Mouse (Mus musculus) kidney, postnatal 0 days (tissue): ENCODE measurements around the gene Kntc1. TPM values are rescaled to one million over a fixed set of nuclear protein-coding genes. Genes with fewer than 3 reads are reported as not detected.
"Not testable (repeated sequence)": the region's sequence is repeated elsewhere in the genome, so short reads cannot be mapped to it uniquely, and the experiment has no call there.

Experiments used
- ATAC-seq: fragments of 200-750 bp; cut with Nextera tagmentation; replicated peaks from 2 replicates; pipeline ENCODE4 v1.8.0; 2017; ENCODE audit warnings: low read depth, moderate number of reproducible peaks, moderate TSS enrichment, moderate library complexity; ENCODE audit not compliant: low FRiP score
- DNase-seq: peaks from one replicate; pipeline ENCODE4 v3.0.0-alpha.2; 2016; ENCODE audit warnings: low spot score
- H3K27ac ChIP-seq: fragments of 300-500 bp; sonication (generic); 2 replicates; pipeline ENCODE4 v1.5.1; 2014; ENCODE audit warnings: mild to moderate bottlenecking
- H3K27me3 ChIP-seq: fragments of 300-500 bp; sonication (generic); 2 replicates; pipeline ENCODE4 v1.6.1; 2014; ENCODE audit warnings: low read length, mixed read lengths; ENCODE audit not compliant: insufficient read depth
- H3K36me3 ChIP-seq: fragments of 300-500 bp; sonication (generic); 2 replicates; pipeline ENCODE4 v1.6.1; 2014; ENCODE audit warnings: low read length, mixed read lengths; ENCODE audit not compliant: insufficient read depth
- H3K4me1 ChIP-seq: fragments of 300-500 bp; sonication (generic); replicated peaks from 2 replicates; pipeline ENCODE4 v1.6.1; 2014; ENCODE audit warnings: antibody characterized with exemption, low read length, mixed read lengths; ENCODE audit not compliant: insufficient read depth
- H3K4me2 ChIP-seq: fragments of 300-500 bp; sonication (generic); 2 replicates; pipeline ENCODE4 v1.6.1; 2014; ENCODE audit warnings: mild to moderate bottlenecking, low read length, moderate library complexity, mixed read lengths
- H3K4me3 ChIP-seq: fragments of 300-500 bp; sonication (generic); replicated peaks from 2 replicates; pipeline ENCODE4 v1.5.1; 2014; ENCODE audit warnings: low read depth, low read length
- H3K9ac ChIP-seq: fragments of 300-500 bp; sonication (generic); 2 replicates; pipeline ENCODE4 v1.6.1; 2014; ENCODE audit warnings: low read depth, low read length
- H3K9me3 ChIP-seq: fragments of 300-500 bp; sonication (generic); replicated peaks from 2 replicates; pipeline ENCODE4 v1.6.1; 2016; ENCODE audit warnings: low read length, inconsistent platforms, mixed read lengths
- CTCF ChIP-seq: IDR thresholded peaks from 2 replicates; pipeline ENCODE4 v1.5.1; 2016; ENCODE audit warnings: antibody characterized with exemption, low read depth, mild to moderate bottlenecking, moderate library complexity
- WGBS: fragments of 180-500 bp; shearing (Covaris S2); extraction: QIAGEN DNeasy Blood & Tissue Kit; methylation state at CpG from one replicate; pipeline ENCODE4 v1.1.7; 2014; 5-methylcytosine and 5-hydroxymethylcytosine counted together
- polyA plus RNA-seq: library from polyadenylated mRNA; unstranded; fragments of >200 nt; fragmentation: Nextera tagmentation; extraction: Ambion mirVana; gene quantifications from 2 replicates; pipeline ENCODE4 v1.2.1, GENCODE M21; 2015

Kntc1 gene
- polyA plus RNA-seq, 1 experiment from 2014 or later = 9.4 TPM

- Histone ChIP-seq H3K27me3 (no peaks in the 10 kb centered on the region), H3K4me1 (peaks cover 12% of the 10 kb centered on the region), H3K4me3 (peak overlapping the region; percentile 65), H3K4me2 (peak overlapping the region; percentile 81), H3K27ac (peak overlapping the region; percentile 99), H3K9me3 (no peaks in the 10 kb centered on the region), H3K9ac (peak overlapping the region; percentile 88), H3K36me3 (peaks cover 12% of the 10 kb centered on the region)
- under 1% methylated on average over 18 of the region's 18 CpGs for WGBS
- DNase-seq (peak; percentile 59), ATAC-seq (no peak)
- no peak for TF ChIP-seq CTCF
Measured at GRCm38 (mm10) chr5:123748339-123749064, 1.0 kb upstream of the Kntc1 start.

- Histone ChIP-seq H3K9me3 (no peaks in the 10 kb centered on the region), H3K4me3 (no peak overlapping the region), H3K27me3 (no peaks in the 10 kb centered on the region), H3K9ac (no peak overlapping the region), H3K27ac (no peak overlapping the region), H3K36me3 (0 out of 2 replicates have a peak, but pooled peaks cover 8% of the 10 kb centered on the region), H3K4me1 (no peaks in the 10 kb centered on the region), H3K4me2 (no peak overlapping the region)
- 94% methylated on average over 11 of the region's 11 CpGs for WGBS
- no peak for TF ChIP-seq CTCF
- no peak for ATAC-seq
- DNase-seq = no peak
Measured at GRCm38 (mm10) chr5:123765506-123765905, 16.0 kb downstream of the Kntc1 start.

GRCm38 (mm10) chr5:123766455-123766854 lies 16.9 kb downstream of the Kntc1 start:
- H3K27ac ChIP-seq, ATAC-seq, H3K9ac ChIP-seq, H3K27me3 ChIP-seq, H3K4me3 ChIP-seq, H3K4me1 ChIP-seq, H3K4me2 ChIP-seq, H3K9me3 ChIP-seq, DNase-seq, H3K36me3 ChIP-seq: not testable (repeated sequence)
- 92% methylated on average over 11 of the region's 11 CpGs for WGBS

GRCm38 (mm10) chr5:123773441-123773840 lies 23.9 kb downstream of the Kntc1 start:
- DNase-seq (no peak), ATAC-seq (no peak)
- H3K4me2 ChIP-seq = no peak overlapping the region
- TF ChIP-seq CTCF = no peak
- 93% methylated on average over 9 of the region's 9 CpGs for WGBS
- no peaks in the 10 kb centered on the region for H3K27me3 ChIP-seq
- peaks cover 7% of the 10 kb centered on the region; the same call in 1 of the 2 replicates for H3K36me3 ChIP-seq
- no peaks in the 10 kb centered on the region for H3K9me3 ChIP-seq
- no peaks in the 10 kb centered on the region for H3K4me1 ChIP-seq
- no peak overlapping the region for H3K4me3 ChIP-seq
- H3K9ac ChIP-seq = no peak overlapping the region
- H3K27ac ChIP-seq = no peak overlapping the region

GRCm38 (mm10) chr5:123780716-123781115 lies 31.2 kb downstream of the Kntc1 start:
- Histone ChIP-seq H3K9ac (no peak overlapping the region), H3K27me3 (no peaks in the 10 kb centered on the region), H3K27ac (no peak overlapping the region), H3K4me1 (no peaks in the 10 kb centered on the region), H3K4me2 (no peak overlapping the region), H3K9me3 (no peaks in the 10 kb centered on the region), H3K36me3 (peaks cover 7% of the 10 kb centered on the region; the same call in 1 of the 2 replicates), H3K4me3 (no peak overlapping the region)
- DNase-seq (no peak), ATAC-seq (no peak)
- 91% methylated on average over 8 of the region's 8 CpGs for WGBS
- TF ChIP-seq CTCF = no peak

GRCm38 (mm10) chr5:123781864-123782263 lies 32.3 kb downstream of the Kntc1 start:
- 0 out of 2 replicates have a peak, but pooled peaks cover 7% of the 10 kb centered on the region for H3K36me3 ChIP-seq
- H3K27me3 ChIP-seq = no peaks in the 10 kb centered on the region
- no peaks in the 10 kb centered on the region for H3K4me1 ChIP-seq
- no peak overlapping the region for H3K4me2 ChIP-seq
- H3K27ac ChIP-seq = no peak overlapping the region
- WGBS = 83% methylated on average over 4 of the region's 4 CpGs
- H3K4me3 ChIP-seq = no peak overlapping the region
- DNase-seq (no peak), ATAC-seq (no peak)
- TF ChIP-seq CTCF = no peak
- no peaks in the 10 kb centered on the region for H3K9me3 ChIP-seq
- no peak overlapping the region for H3K9ac ChIP-seq
